Mouse (Mus musculus): Measurements from ENCODE around the gene Fam241a.

Fam241a gene

DNA sequence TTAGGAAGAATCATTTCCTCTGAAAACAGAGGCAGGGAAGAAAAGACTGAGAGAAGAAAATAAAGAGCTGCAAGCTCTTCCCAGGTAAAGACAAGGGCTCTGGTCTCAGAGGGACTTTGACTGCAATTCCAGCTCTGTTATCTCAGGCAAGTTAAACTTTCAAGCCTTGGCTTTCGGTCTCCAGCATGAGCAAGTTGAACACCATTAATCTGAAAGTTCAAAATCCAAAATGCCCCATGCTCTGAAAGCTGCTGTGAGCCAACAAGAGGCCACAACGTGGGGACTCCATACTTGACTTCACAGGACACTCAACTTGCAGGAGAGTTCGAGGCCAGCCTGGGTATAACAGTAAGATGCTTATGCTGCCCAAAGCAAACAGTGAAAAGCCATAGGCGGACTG lies 62.1 kb downstream of the Fam241a start:
- DNase-seq, result no peak

DNA sequence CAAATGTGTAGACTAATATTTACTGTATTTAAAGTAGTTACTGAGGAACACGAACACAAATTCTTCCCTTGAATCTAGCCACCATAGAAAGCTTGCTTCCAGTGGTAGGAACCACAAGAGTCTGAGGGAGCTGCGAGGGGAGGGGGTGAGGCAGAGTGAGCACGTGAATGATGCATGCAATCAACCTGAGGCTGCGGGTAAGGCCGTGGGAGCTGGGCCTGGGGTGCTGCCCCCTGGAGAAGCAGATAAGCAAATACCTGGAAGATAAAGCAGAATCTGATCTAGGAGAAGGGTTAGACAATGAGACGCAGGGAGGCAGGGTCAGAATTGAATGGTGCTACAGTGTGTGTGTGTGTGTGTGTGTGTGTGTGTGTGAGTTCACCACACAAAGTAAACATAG lies 65.0 kb downstream of the Fam241a start:
- no peak for DNase-seq

DNA sequence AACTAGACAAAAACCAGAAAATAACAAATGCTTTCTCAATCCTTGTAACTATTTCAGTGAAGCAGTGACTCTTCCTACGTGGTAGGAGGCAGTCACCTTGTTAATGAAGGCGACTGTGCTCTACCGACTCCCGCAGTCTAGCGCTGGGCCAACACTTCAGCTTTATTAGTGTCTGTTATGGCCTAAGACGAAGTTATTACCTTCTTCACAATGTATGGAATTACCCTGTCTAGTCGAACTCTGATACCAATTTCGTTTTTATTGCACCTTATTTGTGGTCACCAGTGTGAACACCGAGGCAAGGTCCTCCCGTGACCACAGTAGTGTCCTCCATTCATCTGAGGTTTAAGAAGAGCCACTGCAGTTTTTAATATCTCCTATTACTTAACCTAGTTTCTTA lies 65.9 kb downstream of the Fam241a start:
- no peak for DNase-seq

DNA sequence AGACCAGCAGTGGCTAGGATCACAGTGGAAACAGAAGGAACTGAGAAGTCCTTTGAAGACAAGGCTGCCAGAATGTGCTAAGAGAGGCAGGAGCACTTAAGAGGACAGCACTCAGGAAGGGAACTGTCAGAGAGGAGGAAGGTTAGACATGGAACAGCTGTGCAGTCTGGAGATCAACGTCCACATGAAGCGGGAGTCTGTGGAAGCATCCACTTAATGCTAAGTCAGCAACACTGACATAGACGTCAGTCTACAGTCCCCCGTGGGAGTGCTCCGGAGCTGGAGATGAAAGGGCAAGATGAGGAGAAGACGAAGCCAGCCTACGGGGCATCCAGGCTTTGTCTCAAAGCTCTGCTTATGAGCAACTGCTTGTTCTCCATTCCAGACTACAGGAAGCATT lies 69.0 kb downstream of the Fam241a start:
- no peak for DNase-seq

DNA sequence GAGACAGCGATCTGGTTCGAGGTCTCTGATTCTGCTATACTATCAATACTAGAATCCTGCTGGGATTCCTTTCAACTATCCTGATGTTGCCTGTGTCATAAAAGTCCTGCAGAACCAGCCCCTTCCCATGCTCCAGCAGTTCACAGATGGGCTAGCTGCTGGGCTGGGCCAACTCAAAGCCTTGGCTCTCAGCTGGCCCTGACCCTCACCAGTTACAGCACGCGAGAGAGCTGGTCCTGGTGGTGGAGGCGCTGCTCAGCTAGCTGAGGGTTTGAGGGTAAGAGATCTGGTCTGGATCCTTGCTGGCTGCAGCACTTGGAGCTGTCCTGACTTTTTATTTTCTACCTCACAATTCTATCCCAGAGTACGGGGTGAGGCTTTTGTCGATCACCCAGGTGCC lies 69.6 kb downstream of the Fam241a start:
- DNase-seq, result no peak

DNA sequence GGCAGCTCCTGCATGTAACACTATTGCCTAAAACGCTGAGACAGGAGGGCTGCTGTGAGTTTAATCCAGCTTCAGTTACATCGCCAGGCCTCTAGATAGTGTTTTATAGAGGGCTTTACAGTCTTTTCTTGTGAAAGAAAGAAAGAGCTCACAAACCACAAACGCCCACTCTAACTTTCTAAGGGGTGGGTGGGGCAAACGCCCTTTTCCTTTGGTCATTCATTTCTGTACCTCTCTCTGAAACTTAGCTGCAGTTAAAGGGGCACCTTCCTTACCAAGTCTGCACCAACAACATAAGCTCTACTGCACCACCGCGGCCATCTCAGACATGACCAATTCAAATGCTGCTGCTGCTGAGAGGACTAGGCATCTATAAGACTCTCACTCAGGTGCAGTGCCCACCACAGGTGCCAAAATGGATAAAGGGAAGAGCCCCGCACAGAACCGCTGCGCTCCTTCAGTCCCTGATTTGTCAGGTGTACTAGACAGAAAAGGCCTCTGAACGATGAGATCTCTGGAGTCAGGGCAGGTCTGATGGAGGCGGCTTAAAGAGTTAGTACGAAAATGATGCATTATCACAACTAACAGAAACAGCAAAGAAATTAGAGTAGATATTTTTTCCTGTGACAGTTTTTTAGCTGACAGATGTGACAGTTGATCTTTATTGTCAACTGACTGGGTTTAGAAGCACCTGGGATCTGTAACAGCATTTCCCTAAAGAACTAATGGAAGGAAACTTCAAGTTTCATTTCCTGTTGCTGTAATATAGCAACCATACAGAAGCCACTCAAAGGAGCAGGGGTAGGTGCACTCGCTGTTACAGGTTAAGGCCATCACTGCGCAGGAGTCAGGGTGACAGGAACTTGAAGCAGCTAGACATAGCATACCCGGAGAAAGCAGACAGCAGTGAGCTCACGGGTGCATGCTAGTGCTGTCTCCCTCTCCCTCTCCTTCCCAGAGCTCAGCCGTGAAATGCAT lies 71.9 kb downstream of the Fam241a start:
- DNase-seq, result no peak

DNA sequence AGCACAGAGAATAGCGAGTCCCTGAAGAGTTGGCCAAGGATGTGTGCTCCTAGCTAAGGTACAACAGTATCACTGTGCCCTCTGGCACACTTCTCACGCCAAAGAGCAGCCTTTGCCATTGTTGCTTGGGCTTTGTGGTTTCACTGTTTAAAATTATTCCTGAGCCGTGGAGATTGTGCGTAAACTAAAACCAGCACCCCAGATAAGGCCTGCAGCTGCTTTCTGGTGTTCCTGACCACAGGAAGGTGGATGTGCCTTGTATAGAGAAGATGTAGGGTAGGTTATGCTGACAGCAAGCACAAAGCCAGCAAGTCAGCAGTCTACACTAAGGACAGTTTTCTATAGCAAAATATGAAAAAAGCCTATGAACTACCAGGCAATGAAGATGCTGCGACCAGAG lies 74.9 kb downstream of the Fam241a start:
- no peak for DNase-seq

DNA sequence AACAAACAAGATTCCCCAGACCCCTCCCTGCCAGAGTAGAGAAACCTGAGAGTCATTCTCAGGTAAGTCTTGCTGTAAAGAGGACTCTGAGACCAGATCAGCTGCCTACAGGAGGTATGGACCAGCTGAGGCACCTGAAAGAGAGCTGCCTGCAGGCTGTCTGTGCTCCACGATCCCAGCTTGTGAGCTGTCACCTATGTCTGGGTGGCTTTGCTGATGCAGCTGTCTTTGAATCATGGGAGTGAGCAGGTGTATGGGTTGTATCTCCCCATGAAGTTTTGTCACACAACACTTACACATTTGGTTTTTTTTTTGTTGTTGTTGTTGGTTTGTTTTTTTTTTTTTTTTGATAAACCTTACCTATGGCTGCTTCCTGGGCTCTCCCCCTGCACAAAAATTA lies 75.7 kb downstream of the Fam241a start:
- no peak for DNase-seq
